8 mouse cellular contexts compared by ENCODE assay signal in genomic region chr9:78176831-78177230, GRCm38 (mm10). TPM values are rescaled to one million over a fixed set of nuclear protein-coding genes. Genes with fewer than 3 reads are reported as not detected.
A peak's percentile ranks its signal among the peaks of the same experiment; 100 is the strongest.
DNase-seq lines count a peak whose midpoint lies in the region; ATAC-seq lines count a peak whose summit lies in the region.

No protein-coding gene starts in this region.

- ATAC-seq in frontal cortex, adult (ENCODE audit: low TSS enrichment) = peak; percentile 71
- no peak for ATAC-seq in embryonic facial prominence, embryonic 15.5 days (ENCODE audit: insufficient number of reproducible peaks, low FRiP score, low TSS enrichment, low read depth)
- ATAC-seq in intestine, embryonic 15.5 days = 0 out of 2 replicates have a peak, but pooled peaks have one; percentile 22
- peak; percentile 27; the same call in 1 of the 2 replicates for ATAC-seq in lung, embryonic 16.5 days (ENCODE audit: low read depth)

- peak overlapping the region; percentile 66 for H3K4me2 ChIP-seq in embryonic facial prominence, embryonic 15.5 days (replicated peaks)
- peak overlapping the region; percentile 66 for H3K4me2 ChIP-seq in intestine, embryonic 15.5 days (replicated peaks)
- H3K4me2 ChIP-seq in lung, embryonic 16.5 days (ENCODE audit: low read depth, low read length) = peak overlapping the region; percentile 49

- peak overlapping the region; percentile 75 for H3K4me3 ChIP-seq in embryonic facial prominence, embryonic 15.5 days (replicated peaks)
- peak overlapping the region; percentile 75 for H3K4me3 ChIP-seq in intestine, embryonic 15.5 days (replicated peaks)
- H3K4me3 ChIP-seq in lung, embryonic 16.5 days (ENCODE audit: low read length) = peak overlapping the region; percentile 66

- no peak for DNase-seq in frontal cortex, postnatal 10 days (ENCODE audit: low spot score in 2 of 2)
- peak; percentile 74 for DNase-seq in CD4-positive, CD25-positive, alpha-beta regulatory T cell, adult 2 months (ENCODE audit: low read depth, low spot score)
- peak; percentile 15 for DNase-seq in right cerebral cortex, postnatal 4 days
- DNase-seq in urinary bladder, postnatal 10 days (ENCODE audit: low spot score) = no peak

- H3K27ac ChIP-seq in embryonic facial prominence, embryonic 15.5 days (replicated peaks) = peak overlapping the region; percentile 99
- peak overlapping the region; percentile 99 for H3K27ac ChIP-seq in intestine, embryonic 15.5 days
- H3K27ac ChIP-seq in lung, embryonic 16.5 days (ENCODE audit: low read length) = peak overlapping the region; percentile 93

- H3K4me1 ChIP-seq in embryonic facial prominence, embryonic 15.5 days = peaks cover 12% of the 10 kb centered on the region; the same call in 1 of the 2 replicates
- H3K4me1 ChIP-seq in intestine, embryonic 15.5 days (replicated peaks) = no peaks in the 10 kb centered on the region
- peaks cover 8% of the 10 kb centered on the region for H3K4me1 ChIP-seq in lung, embryonic 16.5 days (replicated peaks; ENCODE audit: control insufficient read depth, insufficient read depth, low read length)

- H3K36me3 ChIP-seq in embryonic facial prominence, embryonic 15.5 days = no peaks in the 10 kb centered on the region
- H3K36me3 ChIP-seq in intestine, embryonic 15.5 days = no peaks in the 10 kb centered on the region
- no peaks in the 10 kb centered on the region for H3K36me3 ChIP-seq in lung, embryonic 16.5 days (ENCODE audit: control insufficient read depth, insufficient read depth, low read length)

- whole genome bisulfite sequencing in embryonic facial prominence, embryonic 15.5 days = 16% methylated on average over 7 of the region's 7 CpGs
- WGBS in intestine, embryonic 15.5 days = 21% methylated on average over 7 of the region's 7 CpGs
- WGBS in lung, embryonic 16.5 days = 11% methylated on average over 7 of the region's 7 CpGs

- H3K9ac ChIP-seq in embryonic facial prominence, embryonic 15.5 days = 0 out of 2 replicates have a peak overlapping the region, but pooled peaks have one; percentile 1
- H3K9ac ChIP-seq in intestine, embryonic 15.5 days = peak overlapping the region; percentile 80
- H3K9ac ChIP-seq in lung, embryonic 16.5 days (ENCODE audit: low read length) = peak overlapping the region; percentile 80

- H3K9me3 ChIP-seq in embryonic facial prominence, embryonic 15.5 days (replicated peaks) = no peaks in the 10 kb centered on the region
- no peaks in the 10 kb centered on the region for H3K9me3 ChIP-seq in intestine, embryonic 15.5 days
- no peaks in the 10 kb centered on the region for H3K9me3 ChIP-seq in lung, embryonic 16.5 days (ENCODE audit: control insufficient read depth, low read length)

- no peaks in the 10 kb centered on the region for H3K27me3 ChIP-seq in embryonic facial prominence, embryonic 15.5 days
- H3K27me3 ChIP-seq in intestine, embryonic 15.5 days (replicated peaks) = no peaks in the 10 kb centered on the region
- H3K27me3 ChIP-seq in lung, embryonic 16.5 days (ENCODE audit: control insufficient read depth, insufficient read depth, low read depth, low read length) = no peaks in the 10 kb centered on the region

RNA-seq across cellular contexts. Expression of gene Gsta4, which starts 5.7 kb away (rescaled TPM):
- 69.1 and 106 TPM in 2 replicates for polyA plus RNA-seq in embryonic facial prominence, embryonic 15.5 days (2015; fragmentation: Nextera tagmentation; extraction: Ambion mirVana)
- 56.0 and 56.9 TPM in 2 replicates for polyA plus RNA-seq in intestine, embryonic 15.5 days (2015; fragmentation: Nextera tagmentation; extraction: Ambion mirVana)
- 87.5 and 105 TPM in 2 replicates for polyA plus RNA-seq in lung, embryonic 16.5 days (2015; fragmentation: Nextera tagmentation; extraction: Ambion mirVana)

RNA-seq across cellular contexts. Expression of gene Gsta1, which starts 53.6 kb away (rescaled TPM):
- 1.7 and 6.4 TPM in 2 replicates for polyA plus RNA-seq in embryonic facial prominence, embryonic 15.5 days (2015; fragmentation: Nextera tagmentation; extraction: Ambion mirVana)
- polyA plus RNA-seq in intestine, embryonic 15.5 days (2015; fragmentation: Nextera tagmentation; extraction: Ambion mirVana) = 61.1 and 68.1 TPM in 2 replicates
- not detected in 2 replicates for polyA plus RNA-seq in lung, embryonic 16.5 days (2015; fragmentation: Nextera tagmentation; extraction: Ambion mirVana)

Comparison
In these comparisons a context has a peak if more than half of its experiments do, and no peak if none do; other contexts are left out.
1. DNase-seq: peak in CD4-positive, CD25-positive, alpha-beta regulatory T cell, adult 2 months (single experiment) and right cerebral cortex, postnatal 4 days (single experiment); none in frontal cortex, postnatal 10 days (0 of 2) and urinary bladder, postnatal 10 days (single experiment).
2. H3K9ac ChIP-seq: peak in every context shown above with its lines; median percentile 80 in intestine, embryonic 15.5 days; 80 in lung, embryonic 16.5 days; 1 in embryonic facial prominence, embryonic 15.5 days.
3. Peak in every context shown above with its lines, with median percentiles within 50 percentile points of each other: H3K27ac ChIP-seq, H3K4me2 ChIP-seq and H3K4me3 ChIP-seq.